Mouse (Mus musculus): ENCODE data around the gene Hibch. TPM values are rescaled to one million over a fixed set of nuclear protein-coding genes. Genes with fewer than 3 reads are reported as not detected.

The Hibch gene
- total RNA-seq (2015) (51.9 and 62.8 TPM in 2 replicates), total RNA-seq (2017) (98.5 and 170 TPM in 2 replicates)

GRCm38 (mm10) chr1:52844782-52845665 lies at the start of gene Hibch:
TSS of gene Hibch (plus strand) at chr1:52844929.
- peak; percentile 90 for ATAC-seq (replicated peaks; ENCODE audit: poor library complexity)

- ATAC-seq (replicated peaks; ENCODE audit: poor library complexity) = no peak
These were observed 48.8 kb upstream of the Hibch start for GRCm38 (mm10) chr1:52795927-52796326.

DNA sequence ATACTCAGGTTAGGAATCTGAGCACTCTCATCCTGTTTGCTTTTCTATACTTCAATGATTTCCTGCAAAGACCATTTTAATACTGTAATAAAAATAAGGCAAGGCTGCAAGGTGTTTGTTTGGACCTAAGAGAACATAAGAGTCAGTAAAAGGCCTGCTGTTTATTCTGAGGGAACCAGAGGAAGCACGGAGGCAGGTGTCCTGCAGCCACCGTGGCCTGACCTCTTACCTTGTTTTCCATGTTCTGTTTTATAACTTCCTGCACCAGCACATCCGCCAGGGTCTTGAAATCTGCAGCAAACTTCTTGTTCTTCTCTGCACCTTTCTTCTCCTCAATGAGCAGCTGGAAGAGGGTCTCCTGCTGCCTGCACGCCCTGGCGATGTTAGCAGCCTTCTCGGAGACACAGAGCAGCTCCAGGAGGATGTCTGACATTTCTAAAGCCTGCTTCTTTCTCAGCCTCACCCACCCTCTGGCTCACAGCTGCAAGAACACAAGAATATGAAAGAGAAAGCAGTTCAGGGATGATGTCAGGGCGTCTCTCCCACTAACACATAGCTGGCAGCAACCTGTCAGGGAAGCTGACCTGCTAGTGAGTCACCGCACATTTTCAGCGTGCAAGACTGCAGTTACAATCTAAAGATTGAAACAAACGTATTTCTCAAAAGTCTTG lies 45.5 kb upstream of the Hibch start:
- ATAC-seq (replicated peaks; ENCODE audit: poor library complexity) = peak; percentile 33

DNA sequence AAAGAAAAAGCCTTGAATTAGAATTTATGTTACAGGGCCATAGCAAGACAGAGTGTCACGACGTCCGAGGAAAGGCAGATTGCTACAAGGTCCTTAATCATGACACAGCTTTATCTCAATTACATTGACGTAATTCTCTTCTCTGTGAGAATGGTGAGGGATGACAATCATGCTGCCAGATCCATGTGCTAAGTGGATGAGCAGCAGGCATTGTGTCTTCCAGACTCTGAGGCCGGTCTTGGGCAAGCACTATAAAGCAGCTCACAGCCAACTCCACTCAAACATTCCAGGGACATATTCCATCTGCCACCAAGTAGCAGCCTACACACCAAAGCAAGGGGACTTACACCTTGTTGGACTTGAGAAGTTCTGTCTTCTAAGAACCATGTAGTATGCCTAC lies 45.0 kb upstream of the Hibch start:
- ATAC-seq (replicated peaks; ENCODE audit: poor library complexity) = peak; percentile 33

DNA sequence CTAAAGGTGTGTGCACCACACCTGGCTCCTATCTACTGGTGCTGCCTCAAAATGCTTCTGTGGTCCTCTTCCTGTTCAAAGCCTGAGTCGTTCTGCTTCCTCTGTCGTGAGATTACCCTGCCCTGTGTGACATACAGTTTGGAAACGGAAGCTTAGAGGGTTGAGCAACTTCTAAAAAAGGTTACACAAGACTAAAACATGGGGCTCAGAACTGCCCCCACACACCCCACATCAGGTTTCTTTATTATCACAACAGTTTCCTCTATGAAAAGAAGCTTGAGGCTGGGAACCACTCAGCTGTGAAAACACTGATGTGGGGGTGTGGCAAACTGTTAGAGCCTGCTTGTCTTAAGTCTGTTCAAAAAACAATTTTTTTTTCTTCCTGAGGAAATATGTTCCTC lies 44.4 kb upstream of the Hibch start:
- ATAC-seq (replicated peaks; ENCODE audit: poor library complexity) = peak; percentile 81

DNA sequence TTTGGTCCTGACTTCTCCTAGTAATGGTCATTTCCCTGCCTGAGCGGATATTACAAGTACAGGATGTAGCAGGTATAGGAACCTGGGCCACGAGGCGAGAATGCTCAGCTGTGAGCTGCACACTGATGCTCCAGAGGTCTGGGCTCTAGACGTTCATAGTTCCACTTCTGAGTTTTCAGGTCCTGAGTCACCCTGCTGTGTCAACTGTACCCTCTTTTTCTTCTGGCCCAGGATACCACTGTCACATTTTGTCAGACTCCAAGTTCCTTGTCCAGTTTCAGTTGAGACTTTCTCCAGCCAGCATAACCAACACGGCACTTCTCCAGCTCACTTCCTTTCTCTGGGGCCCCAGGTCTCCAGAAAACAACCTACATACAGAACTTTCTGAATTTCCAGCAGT lies 43.1 kb upstream of the Hibch start:
- ATAC-seq (replicated peaks; ENCODE audit: poor library complexity) = peak; percentile 56

- no peak for ATAC-seq (replicated peaks; ENCODE audit: poor library complexity)
These were observed 42.2 kb upstream of the Hibch start for GRCm38 (mm10) chr1:52802406-52802975.

GRCm38 (mm10) chr1:52805041-52805440 lies 39.7 kb upstream of the Hibch start:
- ATAC-seq (replicated peaks; ENCODE audit: poor library complexity) = no peak

DNA sequence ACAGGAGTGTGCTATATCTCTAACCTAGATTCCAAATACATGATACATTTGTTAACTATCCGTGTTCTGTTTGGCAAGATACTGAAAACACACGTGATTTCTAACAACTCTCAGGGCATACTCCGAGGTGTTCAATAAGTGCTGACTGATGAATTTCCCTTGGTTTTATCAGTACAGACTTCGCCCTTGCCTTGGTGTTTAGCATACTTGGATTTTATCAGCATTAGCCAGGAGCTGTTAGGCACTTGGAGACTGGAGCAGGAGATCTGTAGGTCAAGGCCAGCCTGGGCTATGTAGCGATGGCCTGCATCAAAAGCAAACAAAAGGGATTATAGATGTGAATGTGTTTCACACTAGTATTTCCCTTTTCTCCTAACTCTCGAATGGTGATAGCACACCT lies 36.3 kb upstream of the Hibch start:
- ATAC-seq (replicated peaks; ENCODE audit: poor library complexity) = no peak

DNA sequence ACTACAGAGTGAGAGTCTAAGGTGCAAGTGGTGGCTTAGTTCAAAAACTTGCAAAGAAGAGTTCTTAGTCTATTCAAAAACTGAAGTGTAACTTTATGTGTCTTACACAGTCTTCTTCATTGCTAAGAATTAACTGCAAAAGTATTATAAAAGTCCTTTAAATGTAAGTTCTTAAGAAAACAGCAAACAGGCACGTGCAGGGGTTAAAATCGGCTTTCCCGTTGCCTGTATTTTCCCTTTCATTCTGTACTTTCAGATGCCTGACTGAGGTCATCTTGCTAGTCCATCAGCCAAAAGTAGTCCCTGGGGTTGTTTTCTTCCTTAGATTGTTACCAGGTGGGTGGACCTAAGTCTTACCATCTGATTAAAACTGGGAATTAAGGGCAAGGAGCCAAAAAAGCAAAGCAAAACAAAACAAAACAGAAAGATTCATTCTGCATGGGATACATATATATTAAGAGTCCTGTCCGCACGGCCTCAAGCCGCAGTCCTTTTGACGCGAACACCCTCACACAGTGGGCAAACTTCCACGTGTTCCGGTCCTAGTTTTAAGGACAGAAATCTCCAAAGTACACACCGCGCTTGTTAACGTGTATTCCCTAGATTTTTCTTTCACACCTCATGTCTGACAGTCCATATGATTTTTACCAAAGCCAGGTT lies 28.4 kb upstream of the Hibch start:
- ATAC-seq (replicated peaks; ENCODE audit: poor library complexity) = no peak

- ATAC-seq (replicated peaks; ENCODE audit: poor library complexity) = peak; percentile 84
These were observed 27.6 kb upstream of the Hibch start, which contains the start of gene Inpp1 for GRCm38 (mm10) chr1:52816910-52817812. TSS of gene Inpp1 (minus strand) at chr1:52817688.

DNA sequence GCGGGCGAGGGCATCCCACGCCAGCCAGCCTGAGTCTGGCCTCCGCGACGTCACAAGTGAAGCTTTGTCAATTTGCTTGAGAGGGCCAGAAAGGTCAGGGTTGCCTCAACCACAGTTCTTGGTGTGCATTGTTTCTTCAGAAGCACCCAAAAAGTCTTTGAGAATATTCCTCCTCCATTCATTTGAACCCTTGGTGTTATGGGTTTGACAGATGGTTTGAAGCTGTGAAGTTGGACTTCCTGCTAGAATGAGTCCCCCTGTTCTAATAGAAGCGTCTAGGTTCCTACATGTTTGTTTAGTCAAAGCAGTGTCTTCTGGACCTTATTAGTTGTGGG lies 26.9 kb upstream of the Hibch start:
- no peak for ATAC-seq (replicated peaks; ENCODE audit: poor library complexity)

DNA sequence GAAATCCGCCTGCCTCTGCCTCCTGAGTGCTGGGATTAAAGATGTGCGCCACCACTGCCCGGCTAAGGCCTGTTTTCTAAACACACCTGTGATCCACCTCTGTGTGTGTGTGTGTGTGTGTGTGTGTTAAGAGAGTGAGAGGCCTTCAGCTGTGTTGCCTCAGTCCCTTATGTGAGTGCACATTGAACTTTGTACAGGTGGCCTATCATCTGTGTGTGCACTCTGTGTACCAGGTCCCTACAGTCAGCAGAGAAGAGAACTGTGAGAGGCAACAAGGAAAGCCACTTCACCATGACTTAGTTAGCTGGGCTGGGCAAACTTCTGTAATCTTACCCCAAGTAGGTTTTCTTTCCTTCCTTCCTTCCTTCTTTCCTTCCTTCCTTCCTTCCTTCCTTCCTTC lies 5.6 kb upstream of the Hibch start:
- ATAC-seq (replicated peaks; ENCODE audit: poor library complexity) = no peak

- no peak for ATAC-seq (replicated peaks; ENCODE audit: poor library complexity)
These were observed 375 bp upstream of the Hibch start for GRCm38 (mm10) chr1:52844354-52844753.

- no peak for ATAC-seq (replicated peaks; ENCODE audit: poor library complexity)
These were observed 1.8 kb downstream of the Hibch start for GRCm38 (mm10) chr1:52846556-52846955.

DNA sequence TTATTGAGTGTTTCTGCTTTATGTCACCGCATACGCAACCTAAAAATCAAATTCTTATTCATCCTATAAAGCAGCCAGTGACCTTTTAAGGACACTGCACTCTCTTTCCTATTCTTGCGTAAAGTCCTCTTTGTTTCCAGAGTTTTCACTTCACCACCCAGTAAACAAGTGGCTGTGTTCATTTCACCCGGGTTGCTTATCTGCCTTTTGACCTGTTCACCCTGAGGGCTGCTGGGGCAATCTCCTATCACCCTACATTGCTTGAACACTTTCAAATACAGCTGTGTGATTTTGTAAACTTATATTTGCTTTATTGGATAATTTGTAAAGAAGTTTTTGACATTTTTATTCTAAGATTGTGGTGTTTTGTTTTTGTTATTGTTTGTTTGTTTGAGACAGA lies 4.7 kb downstream of the Hibch start:
- ATAC-seq (replicated peaks; ENCODE audit: poor library complexity) = no peak

DNA sequence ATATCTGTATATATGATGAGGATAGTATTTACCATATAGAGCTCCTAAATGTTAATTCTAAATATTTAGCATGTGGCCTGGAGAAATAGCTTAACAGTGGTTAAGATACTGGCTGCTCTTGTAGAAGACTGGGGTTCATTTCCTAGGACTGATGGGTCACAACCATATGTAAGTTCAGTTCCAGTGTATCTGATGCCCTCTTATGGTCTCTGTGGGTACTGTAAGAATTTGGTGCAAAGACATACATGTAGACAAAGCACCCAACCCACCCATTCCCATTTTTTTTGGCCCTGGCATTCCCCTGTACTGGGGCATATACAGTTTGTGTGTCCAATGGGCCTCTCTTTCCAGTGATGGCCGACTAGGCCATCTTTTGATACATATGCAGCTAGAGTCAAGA lies 9.3 kb downstream of the Hibch start:
- peak; percentile 98 for ATAC-seq (replicated peaks; ENCODE audit: poor library complexity)

GRCm38 (mm10) chr1:52855904-52856601 lies 11.3 kb downstream of the Hibch start:
- ATAC-seq (replicated peaks; ENCODE audit: poor library complexity) = no peak

DNA sequence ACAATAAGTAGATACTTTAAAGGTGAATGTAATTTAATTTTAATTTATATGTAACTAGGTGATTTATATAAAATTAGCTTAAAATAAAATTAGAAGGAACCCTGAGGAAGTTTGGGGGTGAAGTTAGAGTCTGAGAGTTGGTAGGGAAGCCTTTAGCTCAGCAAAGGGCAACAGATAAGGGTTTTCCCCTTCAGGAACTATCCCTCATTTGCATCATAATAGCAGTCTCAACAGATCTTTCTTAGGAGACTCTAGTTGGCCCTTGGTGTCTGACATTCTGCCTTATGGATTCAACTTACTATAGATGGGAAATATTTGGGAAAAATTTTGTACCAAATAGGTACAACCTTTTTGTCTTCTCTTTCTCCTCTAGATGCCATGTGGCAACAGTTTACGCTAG lies 19.5 kb downstream of the Hibch start:
- no peak for ATAC-seq (replicated peaks; ENCODE audit: poor library complexity)

DNA sequence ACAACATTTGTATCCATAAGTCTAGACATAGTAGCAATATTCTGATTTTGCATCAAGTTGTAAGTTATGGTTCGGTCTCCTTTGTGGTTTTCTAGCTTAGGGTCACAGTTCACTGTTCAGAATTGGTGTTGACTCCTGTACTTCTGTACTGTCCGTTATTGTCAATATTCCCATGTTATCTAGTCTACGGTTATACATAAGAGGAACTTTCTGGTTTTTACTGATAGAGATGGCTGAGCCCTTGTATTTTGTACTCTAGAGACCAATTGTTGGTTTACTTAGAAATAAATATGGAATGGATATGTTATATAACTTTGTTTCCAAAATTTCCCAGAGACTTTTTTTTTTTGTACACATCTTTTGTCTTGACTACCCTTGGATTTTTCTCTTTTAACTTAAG lies 21.3 kb downstream of the Hibch start:
- ATAC-seq (replicated peaks; ENCODE audit: poor library complexity) = no peak
